Mouse (Mus musculus) brain, embryonic 14.5 days (tissue): ENCODE data around the gene Fggy.

Experiments
- CTCF ChIP-seq: fragments of 200-500 bp; IDR thresholded peaks from 2 replicates; pipeline ENCODE4 v1.5.1; 2012; ENCODE audit warnings: inconsistent platforms, mild to moderate bottlenecking, moderate library complexity, borderline replicate concordance; ENCODE audit not compliant: insufficient read depth, insufficient read length; ENCODE audit errors: extremely low read depth
- POLR2A ChIP-seq: fragments of 200-500 bp; IDR thresholded peaks from 2 replicates; pipeline ENCODE4 v1.6.1; 2012; ENCODE audit warnings: mild to moderate bottlenecking, inconsistent platforms, borderline replicate concordance; ENCODE audit not compliant: poor library complexity, insufficient read depth, insufficient read length, severe bottlenecking; ENCODE audit errors: extremely low read depth

DNA sequence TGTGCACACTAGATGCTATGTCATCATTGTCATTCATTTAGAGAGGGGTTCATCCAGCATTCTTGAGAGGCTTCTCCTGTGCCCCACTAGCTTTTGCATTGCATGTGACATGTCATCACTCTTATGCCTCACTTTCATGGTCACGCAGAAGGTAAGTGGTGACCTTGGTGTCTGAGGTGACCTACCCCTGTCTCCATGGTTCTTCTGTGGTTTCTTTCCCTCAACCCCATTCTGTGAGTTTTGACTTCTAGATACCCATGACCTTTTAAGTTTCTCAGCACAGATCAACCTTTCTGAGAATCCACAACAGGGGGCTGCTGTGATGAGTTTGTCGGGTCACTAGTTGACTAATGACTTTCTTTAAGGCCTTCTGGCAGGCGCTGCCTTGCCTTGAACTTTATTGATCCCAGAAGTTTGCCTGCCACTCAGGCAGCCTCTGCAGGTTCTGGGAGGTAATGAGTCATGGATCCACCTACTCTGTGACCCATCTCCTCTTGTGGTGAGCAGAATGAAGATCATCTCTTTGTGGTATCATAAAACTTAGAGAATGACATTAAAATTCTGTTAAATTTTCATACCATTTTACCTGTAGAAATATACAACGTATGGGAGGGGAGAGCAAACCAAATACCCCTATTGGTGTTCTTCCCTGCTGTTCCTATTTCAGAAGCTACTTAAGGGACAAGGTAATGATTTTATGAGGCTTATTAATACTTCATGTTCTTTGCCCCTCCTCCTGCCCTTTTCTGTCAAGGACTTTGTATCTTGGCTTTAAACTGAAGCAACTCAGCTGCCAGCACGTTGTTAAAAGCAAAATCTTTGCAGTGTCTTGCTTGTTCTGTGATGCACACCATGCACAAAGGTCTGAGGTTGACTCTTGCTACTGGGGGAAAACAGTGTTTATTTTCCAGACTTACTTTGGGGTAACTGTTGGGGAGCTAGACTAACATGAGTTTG, 150.9 kb downstream of the Fggy start:
- TF ChIP-seq POLR2A (no peak), CTCF (no peak)
